Mouse (Mus musculus) heart, postnatal 10 days (tissue): ENCODE data around the gene Slc35d1. TPM values are rescaled to one million over a fixed set of nuclear protein-coding genes. Genes with fewer than 3 reads are reported as not detected.

ENCODE experiments used
- DNase-seq, 2 experiments: peaks; one replicate each; pipeline ENCODE4 v3.0.0; 2021
- intact Hi-C: fragments of 180-260 bp; cut with DNase I; formaldehyde crosslinking; loops from one replicate; pipeline ENCODE4 v1.15.1; 2025
- total RNA-seq, 2 experiments: library from RNA; stranded (reverse); gene quantifications; 2 replicates each; pipeline ENCODE4 v1.2.3; 2021

Gene Slc35d1
- total RNA-seq, result 1 to 10 TPM; 6.9 to 10.0 TPM

GRCm38 (mm10) chr4:103214925-103215820 is at the start of gene Slc35d1:
Gene Slc35d1 (minus strand): TSS chr4:103215164.
- intact Hi-C loops, result loop anchor here (2.0 to 10.0 kb wide), 5 partner anchors 36 to 720 kb away; partner anchors contain the start of genes Mier1 and Wdr78
- DNase-seq, result peak; percentile 83 to 86

DNA sequence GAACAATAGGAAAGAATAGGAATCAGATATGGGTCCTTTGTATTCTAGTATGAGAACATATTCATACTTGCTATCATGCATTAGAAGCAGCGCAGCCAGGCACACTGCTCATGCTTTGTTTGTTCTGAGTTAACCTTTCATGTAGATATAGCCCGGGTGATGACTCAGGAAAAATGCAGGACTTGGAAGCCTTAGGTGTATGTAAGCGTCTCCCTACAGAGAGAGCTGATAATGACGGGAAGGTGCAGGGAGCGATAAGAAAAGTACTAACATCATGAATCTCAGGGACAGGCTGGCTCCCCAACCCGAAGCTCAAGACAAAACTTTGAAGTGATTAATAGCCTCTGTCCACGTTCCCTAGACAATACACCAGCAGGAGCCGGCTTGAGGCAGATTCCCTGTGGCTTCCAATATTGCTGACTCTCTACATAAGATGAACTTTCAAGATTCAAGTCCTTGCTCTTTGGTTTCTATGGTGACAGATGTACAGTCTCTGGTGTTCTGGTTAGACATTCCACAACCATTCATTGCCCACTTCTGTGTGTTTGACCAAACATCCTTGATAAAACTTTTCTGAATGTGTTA is 48.9 kb upstream of the Slc35d1 start:
- no peak for DNase-seq
- intact Hi-C loops, result no loop called here

DNA sequence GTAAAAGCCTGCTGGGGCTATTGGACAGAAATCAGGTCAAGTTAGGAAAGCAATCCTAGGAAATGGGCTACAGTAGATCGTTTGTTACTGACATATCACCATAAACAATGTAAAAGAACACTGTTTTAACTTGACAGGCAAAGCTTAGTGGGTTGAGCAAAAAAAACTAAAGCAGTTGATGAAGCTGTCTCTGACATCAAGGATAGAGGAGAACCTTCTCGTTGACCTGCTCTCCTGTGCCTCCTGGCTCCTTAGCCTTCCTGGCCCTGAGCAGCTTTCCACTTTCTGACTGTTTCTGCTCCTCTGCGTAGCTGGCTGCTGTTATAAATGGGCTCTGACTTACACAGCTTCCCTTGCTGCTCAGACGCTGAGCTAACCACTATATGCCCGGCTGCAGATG is 48.4 kb upstream of the Slc35d1 start:
- no peak for DNase-seq
- intact Hi-C loops, result no loop called here

DNA sequence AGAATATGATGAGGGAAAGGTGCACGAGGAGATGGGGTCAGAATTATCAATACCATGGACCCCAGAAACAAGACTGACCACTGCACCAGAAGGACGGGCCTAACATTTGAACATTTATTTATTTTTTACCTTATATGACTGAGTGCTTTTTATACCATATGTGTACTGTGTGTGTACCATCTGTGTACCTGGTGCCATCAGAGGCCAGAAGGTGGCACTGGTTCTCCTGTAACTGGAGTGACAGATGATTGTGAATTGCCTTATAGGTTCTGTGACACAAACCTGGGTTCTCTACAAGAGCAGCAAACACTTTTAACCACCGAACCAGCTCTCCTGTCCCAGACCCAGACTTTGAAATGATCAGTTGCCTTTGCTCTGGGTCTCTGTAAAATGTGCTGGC is 43.9 kb upstream of the Slc35d1 start:
- DNase-seq, result no peak
- intact Hi-C loops, result no loop called here

GRCm38 (mm10) chr4:103253846-103254245 is 38.9 kb upstream of the Slc35d1 start:
- no peak for DNase-seq
- intact Hi-C loops, result no loop called here

GRCm38 (mm10) chr4:103249436-103250085 is 34.6 kb upstream of the Slc35d1 start:
- intact Hi-C loops, result no loop called here
- no peak for DNase-seq

GRCm38 (mm10) chr4:103247813-103248212 is 32.8 kb upstream of the Slc35d1 start:
- intact Hi-C loops, result no loop called here
- DNase-seq, result no peak

DNA sequence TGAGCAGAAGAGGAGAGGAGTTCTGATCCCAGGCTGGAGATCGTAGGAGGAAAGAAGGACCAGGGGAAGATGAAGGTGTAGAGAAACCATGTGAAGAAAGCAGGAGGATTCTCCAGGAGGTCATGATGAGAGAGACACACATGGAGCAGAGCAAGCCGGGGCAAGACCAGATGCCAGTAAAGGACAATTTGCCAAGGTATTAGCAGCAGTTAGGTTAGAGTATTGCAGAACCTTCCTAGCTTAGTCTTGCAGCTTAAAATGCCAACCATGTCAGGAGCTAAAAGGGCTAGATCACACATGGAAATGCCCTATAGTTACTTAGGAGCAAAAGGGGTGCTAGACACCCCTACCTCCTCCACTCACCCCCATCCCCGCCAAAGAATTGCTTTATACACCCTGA is 32.3 kb upstream of the Slc35d1 start:
- no peak for DNase-seq
- intact Hi-C loops, result no loop called here

GRCm38 (mm10) chr4:103232156-103232555 is 17.2 kb upstream of the Slc35d1 start:
- DNase-seq, result no peak
- intact Hi-C loops, result no loop called here

- no peak for DNase-seq
- intact Hi-C loops, result no loop called here
Measured at GRCm38 (mm10) chr4:103222854-103223253, 7.9 kb upstream of the Slc35d1 start.

- DNase-seq, result no peak
- intact Hi-C loops, result no loop called here
Measured at GRCm38 (mm10) chr4:103221789-103222188, 6.8 kb upstream of the Slc35d1 start.

DNA sequence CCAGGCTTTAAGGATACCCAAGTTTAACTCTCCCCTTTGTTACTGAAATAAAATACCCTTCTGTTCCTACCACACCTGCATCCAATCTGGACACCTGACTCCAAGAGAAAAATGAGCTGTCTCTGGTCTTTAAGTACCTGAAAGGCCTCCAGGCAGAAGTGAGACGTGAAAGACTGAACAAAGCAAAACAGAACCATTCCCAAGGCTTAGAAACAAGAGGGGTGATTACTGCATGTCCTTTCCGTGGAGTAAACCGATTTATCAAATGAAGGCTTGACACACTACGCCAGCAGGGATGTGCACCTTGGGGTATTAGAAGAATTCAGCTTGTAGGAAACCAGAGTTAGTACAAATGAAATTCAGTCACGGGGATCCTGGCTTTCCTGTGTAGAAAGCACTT is 4.0 kb upstream of the Slc35d1 start:
- DNase-seq, result no peak
- intact Hi-C loops, result loop anchor here (10.0 kb wide), 1 partner anchor 724 kb away; no protein-coding TSS in a partner anchor

GRCm38 (mm10) chr4:103216046-103216445 is 1.1 kb upstream of the Slc35d1 start:
- intact Hi-C loops, result loop anchor here (10.0 kb wide), 1 partner anchor 721 kb away; no protein-coding TSS in a partner anchor
- no peak for DNase-seq

GRCm38 (mm10) chr4:103214498-103214924 is 453 bp downstream of the Slc35d1 start:
- intact Hi-C loops, result loop anchor here (2.0 to 10.0 kb wide), 5 partner anchors 36 to 720 kb away; partner anchors contain the start of genes Mier1 and Wdr78
- peak; percentile 81 to 83 for DNase-seq

DNA sequence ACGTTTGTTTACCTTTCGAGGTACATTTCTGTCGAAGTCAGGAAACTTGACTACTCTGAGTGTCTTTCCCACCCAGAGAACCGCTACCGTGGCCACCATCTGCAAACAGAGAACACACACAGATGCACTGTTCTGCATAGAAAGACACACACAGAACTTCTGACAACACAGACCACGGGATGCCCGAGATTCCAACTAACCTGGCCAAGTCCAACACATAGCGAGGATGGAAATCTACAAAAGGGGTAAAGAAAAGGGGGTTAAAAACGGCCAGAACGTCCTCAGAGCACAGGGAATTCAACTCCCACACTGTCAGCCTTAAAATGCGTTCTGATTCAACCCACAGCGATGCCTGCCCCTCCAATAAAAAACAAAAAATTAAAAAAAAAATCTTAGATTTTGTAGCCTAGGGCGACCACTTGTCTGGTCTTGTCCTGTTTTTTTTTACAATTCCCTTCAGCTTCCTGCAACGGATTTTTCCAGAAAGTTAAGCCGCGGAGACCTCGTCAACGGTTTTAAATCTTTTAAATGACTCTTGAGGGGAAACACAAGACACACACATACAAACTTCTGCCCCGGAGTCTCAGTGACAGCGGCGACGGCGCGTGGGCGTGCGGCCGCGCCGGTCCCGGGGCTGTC is 986 bp downstream of the Slc35d1 start:
- intact Hi-C loops, result loop anchor here (2.0 to 10.0 kb wide), 5 partner anchors 35 to 719 kb away; partner anchors contain the start of genes Mier1 and Wdr78
- peak; percentile 23 to 31 for DNase-seq

DNA sequence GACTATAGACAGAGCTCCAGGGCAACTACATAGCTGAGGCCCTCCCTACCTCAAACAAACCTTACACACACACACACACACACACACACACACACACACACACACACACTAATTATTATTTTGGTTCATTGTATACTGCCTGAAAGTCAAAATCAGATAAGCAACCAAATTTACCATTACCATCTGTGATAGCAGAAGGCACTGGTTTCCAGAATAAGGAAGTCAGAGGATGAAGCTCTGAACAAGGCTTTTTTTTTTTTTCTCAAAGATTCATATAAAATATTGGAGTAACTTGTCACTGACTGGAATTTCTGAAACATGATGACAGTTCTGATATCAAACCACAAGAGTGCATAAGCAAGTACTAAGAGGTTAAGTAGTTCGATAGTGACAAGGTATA is 6.4 kb downstream of the Slc35d1 start:
- intact Hi-C loops, result no loop called here
- DNase-seq, result no peak

DNA sequence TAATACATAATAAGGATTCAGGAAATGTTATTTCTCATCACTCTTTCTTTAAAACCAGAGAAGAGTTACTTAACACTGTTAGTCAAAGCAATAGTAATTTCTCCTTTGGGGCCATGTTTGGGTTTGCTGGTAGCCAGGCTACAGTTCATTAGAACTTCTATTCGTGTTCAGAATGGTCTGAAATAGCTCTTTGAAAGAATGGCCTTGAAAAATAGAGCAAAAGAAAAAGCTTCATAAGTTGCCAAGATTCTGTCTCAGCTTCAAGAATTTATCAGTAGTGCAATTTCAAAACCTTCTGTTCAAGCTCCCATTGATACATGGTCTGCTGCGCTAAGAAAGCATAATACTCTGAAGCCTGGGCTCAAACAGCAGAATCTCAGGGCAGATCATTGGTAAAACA is 11.3 kb downstream of the Slc35d1 start:
- no peak for DNase-seq
- intact Hi-C loops, result no loop called here

GRCm38 (mm10) chr4:103200046-103200445 is 14.9 kb downstream of the Slc35d1 start:
- intact Hi-C loops, result no loop called here
- DNase-seq, result no peak

DNA sequence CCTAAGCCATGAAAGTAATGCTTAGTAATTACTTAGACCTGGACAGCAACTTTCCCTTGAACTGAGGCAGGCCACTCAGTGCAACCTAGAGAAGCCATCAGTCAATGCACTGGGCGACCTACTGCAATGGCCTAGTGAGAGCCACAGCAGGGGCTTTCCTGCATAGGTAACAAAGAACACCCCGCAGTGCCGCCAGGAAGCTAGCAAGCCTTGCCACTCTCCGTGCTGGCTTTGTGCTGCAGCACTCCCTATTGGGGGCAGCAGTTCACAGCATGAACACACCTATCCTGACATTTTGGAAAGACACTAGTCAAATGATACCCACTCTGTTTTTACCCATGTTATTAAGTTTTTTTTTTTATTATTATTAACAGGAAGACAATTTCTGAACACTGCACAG is 15.9 kb downstream of the Slc35d1 start:
- no peak for DNase-seq
- intact Hi-C loops, result no loop called here

- intact Hi-C loops, result no loop called here
- DNase-seq, result no peak
Measured at GRCm38 (mm10) chr4:103197401-103197800, 17.6 kb downstream of the Slc35d1 start.

- intact Hi-C loops, result no loop called here
- no peak for DNase-seq
Measured at GRCm38 (mm10) chr4:103192421-103192820, 22.5 kb downstream of the Slc35d1 start.
